Mouse (Mus musculus) forebrain, postnatal 0 days (tissue): ENCODE data around the gene Ythdf1. TPM values are rescaled to one million over a fixed set of nuclear protein-coding genes. Genes with fewer than 3 reads are reported as not detected.

Source experiments
- ATAC-seq: fragments of 200-750 bp; cut with Nextera tagmentation; 2 replicates; pipeline ENCODE4 v1.8.0; 2017; ENCODE audit warnings: mild to moderate bottlenecking, moderate library complexity
- DNase-seq: peaks from one replicate; pipeline ENCODE4 v3.0.0-alpha.2; 2015
- H3K27ac ChIP-seq: fragments of 300-500 bp; sonication (generic); 2 replicates; pipeline ENCODE4 v1.5.1; 2014; ENCODE audit warnings: low read depth, mild to moderate bottlenecking, antibody characterized with exemption, low read length, moderate library complexity, mixed read lengths
- H3K27me3 ChIP-seq: fragments of 300-500 bp; sonication (generic); 2 replicates; pipeline ENCODE4 v1.6.1; 2014; ENCODE audit warnings: mild to moderate bottlenecking, low read length, mixed read lengths; ENCODE audit not compliant: insufficient read depth
- H3K36me3 ChIP-seq: fragments of 300-500 bp; sonication (generic); 2 replicates; pipeline ENCODE4 v1.6.1; 2014; ENCODE audit warnings: mild to moderate bottlenecking, moderate library complexity; ENCODE audit not compliant: insufficient read depth
- H3K4me1 ChIP-seq: fragments of 300-500 bp; sonication (generic); 2 replicates; pipeline ENCODE4 v1.6.1; 2014; ENCODE audit warnings: antibody characterized with exemption; ENCODE audit not compliant: insufficient read depth
- H3K4me2 ChIP-seq: fragments of 300-500 bp; sonication (generic); 2 replicates; pipeline ENCODE4 v1.6.1; 2014; ENCODE audit warnings: low read depth, mild to moderate bottlenecking, moderate library complexity
- H3K4me3 ChIP-seq: fragments of 300-500 bp; sonication (generic); 2 replicates; pipeline ENCODE4 v1.5.1; 2014; ENCODE audit warnings: low read depth, low read length, mixed read lengths
- H3K9ac ChIP-seq: fragments of 300-500 bp; sonication (generic); 2 replicates; pipeline ENCODE4 v1.6.1; 2014; ENCODE audit warnings: mild to moderate bottlenecking
- H3K9me3 ChIP-seq: fragments of 300-500 bp; sonication (generic); 2 replicates; pipeline ENCODE4 v1.6.1; 2016; ENCODE audit warnings: low read length
- CTCF ChIP-seq: sonication (generic); IDR thresholded peaks from 2 replicates; pipeline ENCODE4 v1.5.1; 2016; ENCODE audit warnings: antibody characterized with exemption, control low read depth, low read depth
- WGBS: fragments of 180-500 bp; shearing (Covaris S2); extraction: QIAGEN DNeasy Blood & Tissue Kit; methylation state at CpG from one replicate; pipeline ENCODE4 v1.1.7; 2014; 5-methylcytosine and 5-hydroxymethylcytosine counted together
- polyA plus RNA-seq: library from polyadenylated mRNA; unstranded; fragments of >200 nt; fragmentation: Nextera tagmentation; extraction: Ambion mirVana; gene quantifications from 2 replicates; pipeline ENCODE4 v1.2.1, GENCODE M21; 2015
- total RNA-seq: library from RNA; depleted of rRNA; stranded (reverse); fragments of >200 nt; gene quantifications from 2 replicates; pipeline ENCODE4 v1.2.3, GENCODE M21; 2014

The Ythdf1 gene
- total and polyA plus RNA-seq, 2 experiments from 2014 or later = 31.2 to 51.7 TPM

- ATAC-seq = no peak
- no peaks in the 10 kb centered on the region for H3K27me3 ChIP-seq
Measured at GRCm38 (mm10) chr2:180905556-180906221, 15.1 kb downstream of the Ythdf1 start.

GRCm38 (mm10) chr2:180904435-180905208, 16.1 kb downstream of the Ythdf1 start:
- no peak for TF ChIP-seq CTCF
- Histone ChIP-seq H3K27me3 (no peaks in the 10 kb centered on the region), H3K27ac (no peak overlapping the region), H3K36me3 (peaks cover 14% of the 10 kb centered on the region), H3K9me3 (no peaks in the 10 kb centered on the region), H3K4me2 (no peak overlapping the region), H3K4me1 (no peaks in the 10 kb centered on the region), H3K9ac (no peak overlapping the region), H3K4me3 (no peak overlapping the region)
- 91% methylated on average over 18 of the region's 18 CpGs for WGBS
- DNase-seq (no peak), ATAC-seq (no peak)

More at GRCm38 (mm10) chr2:180905556-180906221, 15.1 kb downstream of the Ythdf1 start:
- H3K4me2 ChIP-seq = no peak overlapping the region
- TF ChIP-seq CTCF = no peak
- 67% methylated on average over 5 of the region's 5 CpGs for WGBS
- no peak for DNase-seq
- no peaks in the 10 kb centered on the region for H3K9me3 ChIP-seq
- H3K4me1 ChIP-seq = no peaks in the 10 kb centered on the region
- no peak overlapping the region for H3K9ac ChIP-seq
- H3K36me3 ChIP-seq = peaks cover 22% of the 10 kb centered on the region
- H3K4me3 ChIP-seq = no peak overlapping the region
- H3K27ac ChIP-seq = no peak overlapping the region

GRCm38 (mm10) chr2:180902086-180902485, 18.7 kb downstream of the Ythdf1 start:
- Histone ChIP-seq H3K4me3 (no peak overlapping the region), H3K27me3 (no peaks in the 10 kb centered on the region), H3K9ac (no peak overlapping the region), H3K4me1 (no peaks in the 10 kb centered on the region), H3K9me3 (no peaks in the 10 kb centered on the region), H3K4me2 (no peak overlapping the region), H3K27ac (no peak overlapping the region), H3K36me3 (peaks cover 11% of the 10 kb centered on the region)
- peak; percentile 83 for TF ChIP-seq CTCF
- 33% methylated on average over 2 of the region's 2 CpGs for WGBS
- DNase-seq (peak; percentile 70), ATAC-seq (peak; percentile 47; the same call in 1 of the 2 replicates)

- H3K4me3 ChIP-seq = no peak overlapping the region
- peak overlapping the region; percentile 66; the same call in 1 of the 2 replicates for H3K27ac ChIP-seq
- H3K27me3 ChIP-seq = no peaks in the 10 kb centered on the region
- no peak for TF ChIP-seq CTCF
- H3K4me1 ChIP-seq = peaks cover 16% of the 10 kb centered on the region
- H3K9me3 ChIP-seq = no peaks in the 10 kb centered on the region
- DNase-seq (peak; percentile 36), ATAC-seq (no peak)
- no peak overlapping the region for H3K4me2 ChIP-seq
- H3K9ac ChIP-seq = no peak overlapping the region
- H3K36me3 ChIP-seq = peaks cover 6% of the 10 kb centered on the region
- 67% methylated on average over 6 of the region's 6 CpGs for WGBS
Measured at GRCm38 (mm10) chr2:180897857-180898256, 22.9 kb downstream of the Ythdf1 start.

- no peak for ATAC-seq
- Histone ChIP-seq H3K4me1 (peaks cover 16% of the 10 kb centered on the region), H3K27ac (peak overlapping the region; percentile 66), H3K9ac (no peak overlapping the region), H3K4me2 (peak overlapping the region; percentile 61; the same call in 1 of the 2 replicates), H3K36me3 (peaks cover 6% of the 10 kb centered on the region), H3K4me3 (no peak overlapping the region), H3K9me3 (no peaks in the 10 kb centered on the region), H3K27me3 (no peaks in the 10 kb centered on the region)
- no peak for TF ChIP-seq CTCF
- 54% methylated on average over 15 of the region's 15 CpGs for WGBS
- DNase-seq = peak; percentile 23
Measured at GRCm38 (mm10) chr2:180896819-180897625, 23.7 kb downstream of the Ythdf1 start.

GRCm38 (mm10) chr2:180895837-180896525, 24.8 kb downstream of the Ythdf1 start:
- peak overlapping the region; percentile 25 for H3K4me3 ChIP-seq
- ATAC-seq = no peak
- H3K36me3 ChIP-seq = peaks cover 6% of the 10 kb centered on the region
- peak overlapping the region; percentile 45 for H3K9ac ChIP-seq
- DNase-seq = no peak
- H3K9me3 ChIP-seq = no peaks in the 10 kb centered on the region
- H3K27ac ChIP-seq = peak overlapping the region; percentile 66
- WGBS = 66% methylated on average over 11 of the region's 11 CpGs
- H3K4me1 ChIP-seq = peaks cover 16% of the 10 kb centered on the region
- H3K4me2 ChIP-seq = peak overlapping the region; percentile 61
- no peak for TF ChIP-seq CTCF
- H3K27me3 ChIP-seq = no peaks in the 10 kb centered on the region
